Mouse (Mus musculus) embryonic stem cell, embryonic (primary cell): ENCODE results near the gene Mmaa.

ENCODE experiments used
- CTCF ChIA-PET, 4 experiments: fragments of 300-600 bp in 2 of 4; fragments of 350-600 bp in 2 of 4; sonication (Branson Sonifier 250); formaldehyde crosslinking; loops; one replicate each; lab custom pipeline; 2022; ENCODE audit warnings: inconsistent platforms in 2 of 4; lab: Charles Lee
- POLR2A ChIA-PET, 4 experiments: fragments of 300-600 bp in 2 of 4; fragments of 350-600 bp in 2 of 4; sonication (Branson Sonifier 250); formaldehyde crosslinking; loops; one replicate each; lab custom pipeline; 2022; ENCODE audit warnings: antibody characterized with exemption in 4 of 4, inconsistent platforms in 1 of 4; lab: Charles Lee

Gene Mmaa

GRCm38 (mm10) chr8:79294610-79295275 is at the start of gene Mmaa:
Mmaa (minus strand) TSS chr8:79294937.
- CTCF ChIA-PET = interaction anchor here in 2 of 4 experiments (0.5 to 0.7 kb wide), 4 partner anchors 268 to 832 kb away, joined by 3 to 7 read pairs (median 4); no protein-coding TSS in a partner anchor
- POLR2A ChIA-PET = interaction anchor here in 3 of 4 experiments (0.5 to 2.2 kb wide), 16 partner anchors 9 to 387 kb away, joined by 3 to 12 read pairs (median 3); partner anchors contain the start of gene Smad1 (in 1 of the 3)

- CTCF ChIA-PET = no interaction called here
- POLR2A ChIA-PET = no interaction called here
Measured at GRCm38 (mm10) chr8:79341236-79341635, 46.5 kb upstream of the Mmaa start.

- CTCF ChIA-PET = interaction anchor here in 2 of 4 experiments (0.5 to 1.3 kb wide), 3 partner anchors 12 to 873 kb away, joined by 3 read pairs; no protein-coding TSS in a partner anchor
- POLR2A ChIA-PET = no interaction called here
Measured at GRCm38 (mm10) chr8:79339555-79339954, 44.8 kb upstream of the Mmaa start.

- CTCF ChIA-PET = no interaction called here
- POLR2A ChIA-PET = interaction anchor here in 1 of 4 experiments (1.0 kb wide), 1 partner anchor 60 kb away, joined by 3 read pairs; no protein-coding TSS in a partner anchor
Measured at GRCm38 (mm10) chr8:79338619-79339018, 43.9 kb upstream of the Mmaa start.

GRCm38 (mm10) chr8:79332109-79332900 is 37.6 kb upstream of the Mmaa start:
- CTCF ChIA-PET = interaction anchor here in 1 of 4 experiments (1.1 kb wide), 1 partner anchor 55 kb away, joined by 4 read pairs; no protein-coding TSS in a partner anchor
- POLR2A ChIA-PET = interaction anchor here in 2 of 4 experiments (0.5 to 1.3 kb wide), 3 partner anchors 38 to 271 kb away, joined by 3 to 4 read pairs (median 3); no protein-coding TSS in a partner anchor

- POLR2A ChIA-PET = interaction anchor here in 1 of 4 experiments (0.6 to 1.3 kb wide), 2 partner anchors 39 to 209 kb away, joined by 3 to 4 read pairs; no protein-coding TSS in a partner anchor
- CTCF ChIA-PET = interaction anchor here in 1 of 4 experiments (1.1 kb wide), 1 partner anchor 56 kb away, joined by 4 read pairs; no protein-coding TSS in a partner anchor
Measured at GRCm38 (mm10) chr8:79331571-79331970, 36.8 kb upstream of the Mmaa start.

GRCm38 (mm10) chr8:79331017-79331416 is 36.3 kb upstream of the Mmaa start:
- ChIA-PET POLR2A (interaction anchor here in 1 of 4 experiments (1.5 kb wide), 1 partner anchor 25 kb away, joined by 3 read pairs; no protein-coding TSS in a partner anchor), CTCF (no interaction called here)

GRCm38 (mm10) chr8:79329735-79330134 is 35.0 kb upstream of the Mmaa start:
- ChIA-PET POLR2A (interaction anchor here in 1 of 4 experiments (1.5 kb wide), 1 partner anchor 24 kb away, joined by 3 read pairs; no protein-coding TSS in a partner anchor), CTCF (no interaction called here)

GRCm38 (mm10) chr8:79329182-79329581 is 34.4 kb upstream of the Mmaa start:
- POLR2A ChIA-PET = no interaction called here
- CTCF ChIA-PET = no interaction called here

- CTCF ChIA-PET = no interaction called here
- POLR2A ChIA-PET = no interaction called here
Measured at GRCm38 (mm10) chr8:79325510-79325909, 30.8 kb upstream of the Mmaa start.

GRCm38 (mm10) chr8:79324928-79325327 is 30.2 kb upstream of the Mmaa start:
- POLR2A ChIA-PET = no interaction called here
- CTCF ChIA-PET = no interaction called here

GRCm38 (mm10) chr8:79324036-79324435 is 29.3 kb upstream of the Mmaa start:
- ChIA-PET POLR2A (no interaction called here), CTCF (no interaction called here)

- CTCF ChIA-PET = interaction anchor here in 1 of 4 experiments (0.6 kb wide), 1 partner anchor 749 kb away, joined by 3 read pairs; no protein-coding TSS in a partner anchor
- POLR2A ChIA-PET = no interaction called here
Measured at GRCm38 (mm10) chr8:79323121-79323520, 28.4 kb upstream of the Mmaa start.

GRCm38 (mm10) chr8:79310801-79311200 is 16.1 kb upstream of the Mmaa start:
- ChIA-PET CTCF (no interaction called here), POLR2A (no interaction called here)

- CTCF ChIA-PET = interaction anchor here in 1 of 4 experiments (0.9 to 1.0 kb wide), 3 partner anchors 8 to 297 kb away, joined by 3 to 4 read pairs (median 4); no protein-coding TSS in a partner anchor
- POLR2A ChIA-PET = interaction anchor here in 3 of 4 experiments (1.2 to 1.4 kb wide), 5 partner anchors 8 to 277 kb away, joined by 3 to 12 read pairs (median 4); partner anchors contain the start of genes Mmaa (in 1 of the 3) and Zfp827 (in 1 of the 3)
Measured at GRCm38 (mm10) chr8:79305941-79306340, 11.2 kb upstream of the Mmaa start.

GRCm38 (mm10) chr8:79301548-79301947 is 6.8 kb upstream of the Mmaa start:
- POLR2A ChIA-PET = no interaction called here
- CTCF ChIA-PET = no interaction called here

- ChIA-PET CTCF (interaction anchor here in 2 of 4 experiments (0.8 to 1.3 kb wide), 2 partner anchors 100 to 263 kb away, joined by 3 to 8 read pairs; no protein-coding TSS in a partner anchor), POLR2A (no interaction called here)
Measured at GRCm38 (mm10) chr8:79299704-79300103, 5.0 kb upstream of the Mmaa start.

GRCm38 (mm10) chr8:79297763-79298162 is 3.0 kb upstream of the Mmaa start:
- ChIA-PET CTCF (interaction anchor here in 2 of 4 experiments (1.0 to 1.8 kb wide), 4 partner anchors 8 to 305 kb away, joined by 3 to 4 read pairs (median 4); no protein-coding TSS in a partner anchor), POLR2A (interaction anchor here in 1 of 4 experiments (0.9 to 1.6 kb wide), 4 partner anchors 8 to 264 kb away, joined by 3 to 5 read pairs (median 4); no protein-coding TSS in a partner anchor)
